Mouse (Mus musculus) midbrain, postnatal 0 days (tissue): ENCODE results near the gene Pfkfb2. TPM values are rescaled to one million over a fixed set of nuclear protein-coding genes. Genes with fewer than 3 reads are reported as not detected.

ENCODE experiments used
- ATAC-seq: fragments of 200-750 bp; cut with Nextera tagmentation; 2 replicates; pipeline ENCODE4 v1.8.0; 2017; ENCODE audit warnings: moderate number of reproducible peaks, mild to moderate bottlenecking, moderate TSS enrichment, moderate library complexity; ENCODE audit not compliant: low FRiP score
- DNase-seq: peaks from one replicate; pipeline ENCODE4 v3.0.0-alpha.2; 2015; ENCODE audit warnings: low spot score
- H3K27ac ChIP-seq: fragments of 300-500 bp; sonication (generic); 2 replicates; pipeline ENCODE4 v1.5.1; 2014; ENCODE audit warnings: low read depth, mild to moderate bottlenecking, low read length, mixed read lengths
- H3K27me3 ChIP-seq: fragments of 300-500 bp; sonication (generic); 2 replicates; pipeline ENCODE4 v1.6.1; 2014; ENCODE audit warnings: low read length, control low read depth, mixed read lengths; ENCODE audit not compliant: insufficient read depth
- H3K36me3 ChIP-seq: fragments of 300-500 bp; sonication (generic); 2 replicates; pipeline ENCODE4 v1.6.1; 2014; ENCODE audit warnings: low read length, control low read depth, mixed read lengths; ENCODE audit not compliant: insufficient read depth
- H3K4me1 ChIP-seq: fragments of 300-500 bp; sonication (generic); 2 replicates; pipeline ENCODE4 v1.6.1; 2014; ENCODE audit warnings: mild to moderate bottlenecking, control low read depth, antibody characterized with exemption, low read length, mixed read lengths; ENCODE audit not compliant: insufficient read depth
- H3K4me2 ChIP-seq: fragments of 300-500 bp; sonication (generic); 2 replicates; pipeline ENCODE4 v1.6.1; 2014; ENCODE audit warnings: low read depth, mild to moderate bottlenecking, low read length, mixed read lengths; ENCODE audit not compliant: poor library complexity, severe bottlenecking
- H3K4me3 ChIP-seq: fragments of 300-500 bp; sonication (generic); 2 replicates; pipeline ENCODE4 v1.5.1; 2014; ENCODE audit warnings: low read depth, mild to moderate bottlenecking, low read length, moderate library complexity
- H3K9ac ChIP-seq: fragments of 300-500 bp; sonication (generic); replicated peaks from 2 replicates; pipeline ENCODE4 v1.6.1; 2014; ENCODE audit warnings: mild to moderate bottlenecking, low read length, moderate library complexity, mixed read lengths; ENCODE audit not compliant: poor library complexity, severe bottlenecking
- H3K9me3 ChIP-seq: fragments of 300-500 bp; sonication (generic); 2 replicates; pipeline ENCODE4 v1.6.1; 2016; ENCODE audit warnings: low read length, control low read depth
- CTCF ChIP-seq: IDR thresholded peaks from 2 replicates; pipeline ENCODE4 v1.5.1; 2016; ENCODE audit warnings: antibody characterized with exemption, mild to moderate bottlenecking
- WGBS: fragments of 180-500 bp; shearing (Covaris S2); extraction: QIAGEN DNeasy Blood & Tissue Kit; methylation state at CpG from one replicate; pipeline ENCODE4 v1.1.7; 2014; 5-methylcytosine and 5-hydroxymethylcytosine counted together
- polyA plus RNA-seq: library from polyadenylated mRNA; unstranded; fragments of >200 nt; fragmentation: Nextera tagmentation; extraction: Ambion mirVana; gene quantifications from 2 replicates; pipeline ENCODE4 v1.2.1, GENCODE M21; 2015
- total RNA-seq: library from RNA; depleted of rRNA; stranded (reverse); fragments of >200 nt; gene quantifications from 2 replicates; pipeline ENCODE4 v1.2.3, GENCODE M21; 2014

The Pfkfb2 gene
- total and polyA plus RNA-seq, 2 experiments from 2014 or later, result 17.2 to 26.6 TPM

DNA sequence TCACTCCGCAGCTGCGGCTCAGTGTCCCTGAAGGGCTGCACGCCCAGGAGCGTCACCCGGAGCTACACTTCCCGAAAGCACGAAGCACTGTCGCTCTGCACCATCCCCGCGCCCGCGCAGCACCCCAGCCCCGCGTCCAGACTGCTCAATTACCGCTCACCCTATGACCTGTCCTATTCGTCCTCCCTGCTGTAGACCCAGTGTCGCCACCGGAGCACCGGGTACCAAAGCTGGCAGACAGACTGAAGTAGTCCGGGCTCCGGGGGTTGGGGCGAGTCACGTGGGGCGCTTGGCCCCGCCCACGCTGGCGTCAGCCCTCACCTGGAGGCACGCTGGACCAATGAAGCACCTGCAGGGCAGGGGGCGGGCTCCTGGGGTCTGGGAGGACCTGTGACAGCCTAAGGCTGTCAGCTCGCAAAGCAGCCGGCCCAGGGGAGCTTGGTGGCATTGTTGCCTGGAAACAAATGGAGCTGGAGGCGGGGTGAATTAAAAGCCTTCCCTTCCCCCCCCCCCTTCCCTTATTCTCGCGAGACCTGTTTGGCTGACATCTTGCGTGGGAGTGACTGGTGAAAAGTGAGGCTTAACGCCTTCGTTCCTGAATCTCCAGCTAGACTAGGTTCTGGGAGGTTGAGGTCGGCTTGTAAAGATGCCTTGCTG lies 13.4 kb downstream of the Pfkfb2 start, which contains the start of gene Gm29427:
Gene Gm29427, minus strand, starts transcription at position 239 of the 657 bp plus-strand sequence.
- peak; percentile 95 for DNase-seq
- Histone ChIP-seq H3K36me3 (no peaks in the 10 kb centered on the region), H3K9me3 (no peaks in the 10 kb centered on the region), H3K27ac (peak within 1 kb of the TSS; percentile 81), H3K4me2 (peak within 1 kb of the TSS; percentile 98), H3K9ac (peak within 1 kb of the TSS; percentile 86), H3K4me3 (peak within 1 kb of the TSS; percentile 65), H3K4me1 (peaks cover 4% of the 10 kb centered on the region; the same call in 1 of the 2 replicates), H3K27me3 (no peaks in the 10 kb centered on the region)
- ATAC-seq, result peak; percentile 93
- WGBS, result under 1% methylated on average over 38 of the region's 38 CpGs
- no peak for TF ChIP-seq CTCF

DNA sequence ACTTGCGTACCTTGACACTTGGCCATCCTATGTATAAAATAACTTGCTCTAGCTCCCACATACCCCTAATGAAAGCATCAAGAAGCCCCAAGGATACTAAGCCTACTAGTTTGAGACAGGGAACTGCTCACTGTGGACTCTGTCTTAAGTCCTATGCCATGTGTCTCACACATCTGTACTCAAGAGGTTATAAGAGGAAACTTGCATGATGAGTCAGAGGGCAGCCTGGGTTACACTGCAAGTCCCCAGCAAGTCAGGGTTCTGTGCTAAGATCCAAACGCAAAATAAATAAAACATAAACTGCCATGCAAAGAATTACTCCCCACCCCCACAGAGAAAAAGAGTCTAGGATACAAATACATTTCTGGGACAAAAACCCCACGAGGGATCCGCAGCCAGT lies 15.0 kb downstream of the Pfkfb2 start:
- no peak overlapping the region for H3K27ac ChIP-seq
- 76% methylated on average over 4 of the region's 4 CpGs for WGBS
- no peaks in the 10 kb centered on the region for H3K36me3 ChIP-seq
- no peaks in the 10 kb centered on the region for H3K27me3 ChIP-seq
- peaks cover 4% of the 10 kb centered on the region; the same call in 1 of the 2 replicates for H3K4me1 ChIP-seq
- H3K9me3 ChIP-seq, result no peaks in the 10 kb centered on the region
- ATAC-seq (no peak), DNase-seq (no peak)
- no peak overlapping the region for H3K4me2 ChIP-seq
- no peak overlapping the region for H3K4me3 ChIP-seq
- TF ChIP-seq CTCF, result no peak
- no peak overlapping the region for H3K9ac ChIP-seq

DNA sequence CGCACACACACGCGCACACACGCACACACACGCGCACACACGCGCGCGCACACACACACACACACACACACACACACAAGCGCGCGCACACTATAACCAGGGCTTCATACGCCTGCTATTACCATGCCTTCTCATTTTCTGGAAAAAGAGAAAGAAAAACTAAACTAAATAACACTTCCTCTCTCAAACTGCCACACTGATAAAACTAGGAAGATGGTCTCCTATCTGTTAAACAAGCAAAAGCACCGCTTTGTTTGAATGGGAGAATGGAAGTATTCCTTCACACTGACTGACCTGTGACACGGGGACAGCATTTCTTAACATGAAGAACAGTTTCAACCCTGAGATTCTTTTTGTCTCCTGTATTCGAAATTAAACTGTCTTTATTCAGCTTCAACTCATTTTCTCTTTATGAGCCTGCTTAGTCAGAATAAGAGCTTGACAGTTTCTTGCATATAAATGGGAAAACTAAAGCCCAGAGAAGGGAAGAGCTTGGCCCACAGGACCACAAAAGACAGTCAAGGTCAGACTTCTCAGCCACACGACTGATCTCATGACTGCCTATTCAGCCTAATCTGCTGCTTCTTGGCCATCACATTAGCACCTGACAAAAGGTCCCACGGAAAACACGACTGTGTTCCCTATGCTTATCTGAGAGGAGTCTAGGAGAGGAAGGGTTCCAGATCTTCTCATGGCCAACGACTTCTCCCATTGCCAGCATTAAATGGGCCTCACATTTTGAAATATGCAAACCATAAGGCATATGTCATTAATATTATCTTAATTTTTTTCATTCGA lies 18.6 kb downstream of the Pfkfb2 start:
- Histone ChIP-seq H3K27ac (no peak overlapping the region), H3K27me3 (no peaks in the 10 kb centered on the region), H3K4me3 (no peak overlapping the region), H3K4me1 (no peaks in the 10 kb centered on the region), H3K9ac (no peak overlapping the region), H3K36me3 (peaks cover 27% of the 10 kb centered on the region), H3K9me3 (no peaks in the 10 kb centered on the region), H3K4me2 (no peak overlapping the region)
- WGBS, result 88% methylated on average over 22 of the region's 22 CpGs
- no peak for DNase-seq
- no peak for ATAC-seq
- no peak for TF ChIP-seq CTCF

DNA sequence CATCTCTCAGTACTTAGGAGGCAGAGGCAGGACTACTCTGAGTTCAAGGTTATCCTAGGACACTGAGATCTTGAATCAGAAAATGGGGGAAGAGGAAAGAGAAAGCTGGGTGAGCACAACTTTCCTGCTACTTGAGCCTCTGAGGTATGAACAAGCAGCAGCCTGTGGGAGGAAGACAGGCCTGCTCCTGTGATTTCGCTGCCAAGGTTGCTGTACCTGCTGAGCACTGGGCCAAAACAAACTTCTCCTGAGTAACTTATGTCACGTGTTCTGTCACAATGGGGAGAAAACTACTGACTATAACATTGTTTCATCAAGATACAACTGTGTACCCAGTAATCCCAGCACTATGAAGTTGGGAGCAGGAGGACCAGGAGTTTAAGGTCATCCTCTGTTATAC lies 25.4 kb downstream of the Pfkfb2 start:
- no peak overlapping the region for H3K4me2 ChIP-seq
- no peak overlapping the region for H3K4me3 ChIP-seq
- no peak for TF ChIP-seq CTCF
- no peaks in the 10 kb centered on the region for H3K4me1 ChIP-seq
- DNase-seq (no peak), ATAC-seq (no peak)
- H3K36me3 ChIP-seq, result peaks cover 66% of the 10 kb centered on the region
- no peaks in the 10 kb centered on the region for H3K9me3 ChIP-seq
- WGBS, result 80% methylated on average over 2 of the region's 2 CpGs
- no peak overlapping the region for H3K27ac ChIP-seq
- no peaks in the 10 kb centered on the region for H3K27me3 ChIP-seq
- no peak overlapping the region for H3K9ac ChIP-seq

DNA sequence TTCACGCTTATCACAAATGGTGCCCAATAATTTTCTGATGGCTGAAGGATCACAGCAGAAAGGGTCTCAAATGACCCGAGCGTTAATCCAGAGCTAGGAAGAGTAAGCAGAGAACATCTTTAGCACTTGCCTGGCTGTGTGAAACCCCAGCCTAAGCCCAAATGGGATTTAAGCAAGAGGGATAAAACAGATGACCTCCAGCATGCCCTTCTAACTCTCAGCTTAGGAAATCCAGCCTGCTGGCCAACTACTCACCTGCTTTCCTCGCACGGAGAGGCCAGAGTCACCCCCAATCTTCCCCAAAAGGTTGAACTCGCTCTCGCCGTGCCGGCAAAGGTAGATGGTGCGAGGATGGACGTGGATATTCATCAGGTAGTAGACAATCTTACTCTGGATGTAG lies 27.1 kb downstream of the Pfkfb2 start:
- Histone ChIP-seq H3K27me3 (no peaks in the 10 kb centered on the region), H3K36me3 (peaks cover 68% of the 10 kb centered on the region), H3K9ac (no peak overlapping the region), H3K4me1 (no peaks in the 10 kb centered on the region), H3K27ac (no peak overlapping the region), H3K9me3 (no peaks in the 10 kb centered on the region), H3K4me3 (no peak overlapping the region), H3K4me2 (no peak overlapping the region)
- WGBS, result 96% methylated on average over 11 of the region's 11 CpGs
- no peak for TF ChIP-seq CTCF
- ATAC-seq, result no peak
- no peak for DNase-seq
